Mouse (Mus musculus) kidney, adult 8-10 months (tissue): ENCODE measurements at regions not wholly inside any gene's neighbourhood (a gene's known extent, or its start where the extent isn't known, plus 50 kb on each side); places are given as distances from the start of the nearest gene placed in this dataset.

Experiments
- DNase-seq, 2 experiments: peaks; one replicate each; pipeline ENCODE4 v3.0.0; 2022

GRCm38 (mm10) chr6:126481257-126481656, 54.0 kb downstream of the Kcna5 start:
- no peak for DNase-seq

- no peak for DNase-seq
Observed at GRCm38 (mm10) chr6:126477506-126477905, 57.7 kb downstream of the Kcna5 start.

- no peak for DNase-seq
Observed at GRCm38 (mm10) chr6:126476758-126477157, 58.5 kb downstream of the Kcna5 start.

- DNase-seq, result no peak
Observed at GRCm38 (mm10) chr6:126475555-126475954, 59.7 kb downstream of the Kcna5 start.

- no peak for DNase-seq
Observed at GRCm38 (mm10) chr6:126453751-126454150, 81.5 kb downstream of the Kcna5 start.

GRCm38 (mm10) chr6:126445519-126445918, 89.7 kb downstream of the Kcna5 start:
- DNase-seq, result no peak

- DNase-seq, result no peak
Observed at GRCm38 (mm10) chr6:126440254-126440653, 95.0 kb downstream of the Kcna5 start.

GRCm38 (mm10) chr6:126437976-126438736, 97.1 kb downstream of the Kcna5 start:
- no peak for DNase-seq

- DNase-seq, result no peak
Observed at GRCm38 (mm10) chr6:126427208-126427607, 108.0 kb downstream of the Kcna5 start.

GRCm38 (mm10) chr6:126405736-126406135, 129.5 kb downstream of the Kcna5 start:
- peak in 1 of 2 experiments; percentile 35 for DNase-seq

GRCm38 (mm10) chr6:126404331-126405070, 130.7 kb downstream of the Kcna5 start:
- DNase-seq, result peak; percentile 45 to 62

- DNase-seq, result no peak
Observed at GRCm38 (mm10) chr6:126399595-126399994, 135.6 kb downstream of the Kcna5 start.

GRCm38 (mm10) chr6:126398641-126399040, 136.6 kb downstream of the Kcna5 start:
- peak; percentile 28 to 38 for DNase-seq

GRCm38 (mm10) chr6:126395015-126395414, 140.2 kb downstream of the Kcna5 start:
- DNase-seq, result no peak

GRCm38 (mm10) chr6:126394111-126394809, 141.0 kb downstream of the Kcna5 start:
- DNase-seq, result no peak

- no peak for DNase-seq
Observed at GRCm38 (mm10) chr6:126384210-126385012, 150.8 kb downstream of the Kcna5 start.

- DNase-seq, result no peak
Observed at GRCm38 (mm10) chr6:126377216-126377615, 158.0 kb downstream of the Kcna5 start.

- no peak for DNase-seq
Observed at GRCm38 (mm10) chr6:126374970-126375620, 160.1 kb downstream of the Kcna5 start.

- peak; percentile 12 to 57 for DNase-seq
Observed at GRCm38 (mm10) chr6:126371971-126372370, 163.2 kb downstream of the Kcna5 start.

GRCm38 (mm10) chr6:126371489-126371888, 163.7 kb downstream of the Kcna5 start:
- DNase-seq, result no peak

- no peak for DNase-seq
Observed at GRCm38 (mm10) chr6:126365495-126365894, 169.7 kb downstream of the Kcna5 start.

GRCm38 (mm10) chr6:126362331-126362730, 172.9 kb downstream of the Kcna5 start:
- DNase-seq, result no peak
